Mouse (Mus musculus): Measurements from ENCODE around the gene Tmcc3. TPM values are rescaled to one million over a fixed set of nuclear protein-coding genes. Genes with fewer than 3 reads are reported as not detected.

The Tmcc3 gene
- polyA plus RNA-seq, 1 experiment from 2014 or later, result 14.3 TPM

DNA sequence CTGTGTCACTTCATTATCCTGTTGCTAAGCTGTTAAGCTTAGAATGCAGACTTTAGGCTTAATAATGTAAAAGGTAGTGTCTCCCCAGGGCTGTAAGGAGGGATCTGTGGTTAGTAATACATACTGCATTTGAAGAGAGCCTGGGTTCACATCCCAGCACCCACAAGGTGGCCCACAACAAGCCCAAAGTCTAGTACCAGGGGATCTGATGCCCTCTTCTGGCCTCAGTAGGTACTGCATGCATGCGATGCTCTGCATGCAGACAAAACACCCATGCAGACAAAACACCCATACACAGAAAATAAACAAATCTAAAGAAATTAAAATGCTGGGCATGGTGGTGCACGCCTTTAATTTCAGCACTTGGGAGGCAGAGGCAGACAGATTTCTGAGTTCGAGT is 149.6 kb downstream of the Tmcc3 start:
- H3K4me1 ChIP-seq (ENCODE audit: insufficient read depth, low read depth, low read length), result peaks cover 14% of the 10 kb centered on the region; the same call in 1 of the 2 replicates
- H3K4me2 ChIP-seq (replicated peaks; ENCODE audit: low read depth, low read length), result no peak overlapping the region
- H3K9ac ChIP-seq (replicated peaks; ENCODE audit: low read depth), result no peak overlapping the region
- no peaks in the 10 kb centered on the region for H3K9me3 ChIP-seq (ENCODE audit: low read length)
- no peak for DNase-seq (ENCODE audit: low spot score)
- no peak overlapping the region for H3K4me3 ChIP-seq (ENCODE audit: low read depth, low read length)
- no peak overlapping the region for H3K27ac ChIP-seq (ENCODE audit: low read length)
- no peak for ATAC-seq
- H3K36me3 ChIP-seq (ENCODE audit: insufficient read depth, low read length), result no peaks in the 10 kb centered on the region
- TF ChIP-seq CTCF (IDR thresholded peaks at IDR 0.05), result peak; percentile 72
- TF ChIP-seq EP300 (IDR thresholded peaks at IDR 0.05), result no peak
- no peaks in the 10 kb centered on the region for H3K27me3 ChIP-seq (replicated peaks; ENCODE audit: insufficient read depth, low read length)
- WGBS, result 91% methylated on average over 3 of the region's 3 CpGs

DNA sequence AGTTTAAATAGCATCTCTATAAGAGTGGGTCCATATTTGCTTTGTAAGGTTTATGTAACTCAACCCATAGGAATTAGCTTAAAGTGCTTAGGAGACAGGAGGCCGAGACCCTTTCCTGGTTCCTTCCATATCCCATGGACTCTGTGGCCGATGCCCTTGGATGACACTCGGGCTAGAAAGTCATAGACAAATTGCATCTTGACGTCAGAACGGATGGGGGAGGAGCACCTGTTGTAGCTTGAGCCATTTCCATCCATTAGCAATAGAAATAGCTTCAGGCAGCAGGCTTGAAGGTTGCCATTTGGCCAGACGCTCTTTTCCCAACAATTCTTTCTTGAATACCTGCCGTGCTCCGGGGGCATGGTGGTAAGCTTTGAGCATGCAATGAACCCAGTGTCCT is 150.1 kb downstream of the Tmcc3 start:
- peaks cover 14% of the 10 kb centered on the region; the same call in 1 of the 2 replicates for H3K4me1 ChIP-seq (ENCODE audit: insufficient read depth, low read depth, low read length)
- no peaks in the 10 kb centered on the region for H3K27me3 ChIP-seq (replicated peaks; ENCODE audit: insufficient read depth, low read length)
- 71% methylated on average over 8 of the region's 8 CpGs for WGBS
- H3K36me3 ChIP-seq (ENCODE audit: insufficient read depth, low read length), result no peaks in the 10 kb centered on the region
- H3K4me2 ChIP-seq (replicated peaks; ENCODE audit: low read depth, low read length), result no peak overlapping the region
- no peak overlapping the region for H3K9ac ChIP-seq (replicated peaks; ENCODE audit: low read depth)
- no peak for TF ChIP-seq CTCF (IDR thresholded peaks at IDR 0.05)
- no peak for TF ChIP-seq EP300 (IDR thresholded peaks at IDR 0.05)
- ATAC-seq (no peak), DNase-seq (ENCODE audit: low spot score) (no peak)
- no peaks in the 10 kb centered on the region for H3K9me3 ChIP-seq (ENCODE audit: low read length)
- H3K4me3 ChIP-seq (ENCODE audit: low read depth, low read length), result no peak overlapping the region
- peak overlapping the region; percentile 11; the same call in 1 of the 2 replicates for H3K27ac ChIP-seq (ENCODE audit: low read length)

DNA sequence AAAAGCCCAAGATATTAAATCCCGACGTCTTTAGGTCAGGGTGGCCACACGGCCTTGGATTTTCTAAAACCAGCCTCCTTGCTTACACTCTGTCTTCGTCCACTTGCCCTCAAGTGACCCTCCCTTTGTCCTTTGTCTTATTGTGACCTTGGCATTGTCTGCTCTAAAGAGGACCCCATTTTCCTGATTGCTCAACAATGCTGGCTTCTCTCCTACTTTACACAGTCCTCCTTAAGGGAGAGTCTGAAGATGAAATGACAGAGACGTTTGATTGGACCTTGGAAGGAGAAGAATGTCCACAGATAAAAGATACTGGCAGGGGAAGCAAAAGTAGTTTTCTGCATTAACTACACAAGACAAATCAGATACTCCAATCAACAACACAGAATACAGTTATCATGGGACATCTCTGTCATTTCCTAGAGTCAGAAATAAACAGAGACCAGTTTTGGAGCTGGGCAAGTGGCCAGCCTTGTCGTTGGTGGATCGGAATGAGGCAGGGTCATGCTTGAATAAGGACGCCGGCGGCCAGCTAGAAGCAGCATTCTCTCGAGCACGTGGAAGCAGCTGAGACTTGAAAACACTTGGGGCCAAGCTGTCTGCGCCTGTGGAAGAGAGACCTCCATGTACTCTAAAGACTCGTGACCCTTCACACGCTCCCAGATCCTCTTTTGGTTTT is 150.8 kb downstream of the Tmcc3 start:
- Histone ChIP-seq H3K4me3 (ENCODE audit: low read depth, low read length) (no peak overlapping the region), H3K9ac (replicated peaks; ENCODE audit: low read depth) (no peak overlapping the region), H3K4me2 (replicated peaks; ENCODE audit: low read depth, low read length) (no peak overlapping the region), H3K36me3 (ENCODE audit: insufficient read depth, low read length) (no peaks in the 10 kb centered on the region), H3K27ac (ENCODE audit: low read length) (peak overlapping the region; percentile 55), H3K27me3 (replicated peaks; ENCODE audit: insufficient read depth, low read length) (no peaks in the 10 kb centered on the region), H3K9me3 (ENCODE audit: low read length) (no peaks in the 10 kb centered on the region), H3K4me1 (ENCODE audit: insufficient read depth, low read depth, low read length) (peaks cover 14% of the 10 kb centered on the region; the same call in 1 of the 2 replicates)
- DNase-seq (ENCODE audit: low spot score) (peak; percentile 94), ATAC-seq (peak; percentile 91)
- no peak for TF ChIP-seq CTCF (IDR thresholded peaks at IDR 0.05)
- peak; percentile 98 for TF ChIP-seq EP300 (IDR thresholded peaks at IDR 0.05)
- WGBS, result 16% methylated on average over 15 of the region's 15 CpGs

DNA sequence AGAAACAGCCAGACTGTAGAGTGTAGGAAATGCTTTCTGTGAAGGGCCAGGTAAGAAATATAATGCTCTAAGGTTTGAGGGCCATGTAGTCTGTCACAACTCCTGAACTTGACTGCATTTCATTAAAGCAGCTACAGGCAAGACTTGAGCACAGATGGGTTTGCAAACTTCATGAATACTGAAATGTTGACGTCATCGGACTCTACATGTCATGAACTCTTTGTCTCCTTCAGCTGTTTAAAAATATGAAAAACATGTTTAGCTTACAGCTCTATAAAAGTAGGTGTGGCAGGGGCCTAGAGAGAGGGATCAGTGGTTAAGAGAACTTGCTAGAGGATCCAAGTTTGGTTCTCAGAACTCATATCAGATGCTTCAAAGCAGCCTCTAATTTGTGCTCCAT is 151.7 kb downstream of the Tmcc3 start:
- Histone ChIP-seq H3K27ac (ENCODE audit: low read length) (peak overlapping the region; percentile 55), H3K4me3 (ENCODE audit: low read depth, low read length) (no peak overlapping the region), H3K27me3 (replicated peaks; ENCODE audit: insufficient read depth, low read length) (no peaks in the 10 kb centered on the region), H3K4me1 (ENCODE audit: insufficient read depth, low read depth, low read length) (peaks cover 14% of the 10 kb centered on the region; the same call in 1 of the 2 replicates), H3K9me3 (ENCODE audit: low read length) (no peaks in the 10 kb centered on the region), H3K9ac (replicated peaks; ENCODE audit: low read depth) (no peak overlapping the region), H3K4me2 (replicated peaks; ENCODE audit: low read depth, low read length) (no peak overlapping the region), H3K36me3 (ENCODE audit: insufficient read depth, low read length) (no peaks in the 10 kb centered on the region)
- ATAC-seq (peak; percentile 15), DNase-seq (ENCODE audit: low spot score) (peak; percentile 80)
- peak; percentile 49; the same call in 1 of the 2 replicates for TF ChIP-seq EP300 (IDR thresholded peaks at IDR 0.05)
- no peak for TF ChIP-seq CTCF (IDR thresholded peaks at IDR 0.05)
- 43% methylated on average over 2 of the region's 2 CpGs for WGBS

DNA sequence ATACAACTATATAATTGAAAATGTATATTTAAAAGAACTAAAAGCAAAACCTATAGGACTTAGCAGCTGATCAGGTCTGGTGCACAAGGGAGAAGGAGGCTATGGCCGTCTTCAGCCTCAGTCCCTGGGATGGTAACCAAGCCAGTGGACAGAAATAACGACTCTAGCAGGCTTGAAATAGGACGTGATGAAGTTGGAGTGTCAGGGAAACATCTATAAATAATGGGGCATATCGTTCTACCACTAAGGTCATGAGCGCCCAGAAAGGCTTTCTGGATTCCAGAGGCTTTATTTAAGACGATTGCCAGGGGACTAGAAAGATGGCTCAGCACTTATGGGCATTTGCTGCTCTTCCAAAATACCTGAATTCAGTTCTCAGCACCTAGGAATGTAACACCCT is 153.9 kb downstream of the Tmcc3 start:
- no peak overlapping the region for H3K27ac ChIP-seq (ENCODE audit: low read length)
- DNase-seq (ENCODE audit: low spot score), result no peak

DNA sequence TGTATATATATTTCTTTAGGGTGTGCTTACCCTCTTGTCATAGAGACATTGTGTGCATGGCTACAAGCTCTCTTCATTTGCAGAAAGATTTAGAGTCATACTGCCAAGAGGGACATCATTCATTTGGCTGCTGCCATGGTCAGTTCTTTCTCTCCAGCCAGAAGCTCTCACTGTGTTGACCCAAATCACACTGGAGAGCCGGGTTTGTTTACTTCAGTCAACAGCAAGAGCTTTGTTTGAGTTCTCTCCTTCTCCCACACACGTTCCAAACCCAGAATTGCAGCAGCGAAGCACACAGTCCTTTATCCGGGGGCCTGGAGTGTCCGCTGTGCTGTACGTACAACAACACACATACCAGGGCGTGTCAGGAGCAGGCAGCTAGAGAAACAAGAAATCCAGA is 154.6 kb downstream of the Tmcc3 start:
- DNase-seq (ENCODE audit: low spot score), result peak; percentile 70
- 27% methylated on average over 7 of the region's 7 CpGs for WGBS
- TF ChIP-seq EP300 (IDR thresholded peaks at IDR 0.05), result 0 out of 2 replicates have a peak, but pooled peaks have one; percentile 37
- TF ChIP-seq CTCF (IDR thresholded peaks at IDR 0.05), result no peak
- Histone ChIP-seq H3K4me2 (replicated peaks; ENCODE audit: low read depth, low read length) (no peak overlapping the region), H3K9ac (replicated peaks; ENCODE audit: low read depth) (no peak overlapping the region), H3K4me1 (ENCODE audit: insufficient read depth, low read depth, low read length) (peaks cover 14% of the 10 kb centered on the region; the same call in 1 of the 2 replicates), H3K4me3 (ENCODE audit: low read depth, low read length) (no peak overlapping the region), H3K27ac (ENCODE audit: low read length) (no peak overlapping the region; the same call in 1 of the 2 replicates), H3K36me3 (ENCODE audit: insufficient read depth, low read length) (no peaks in the 10 kb centered on the region), H3K27me3 (replicated peaks; ENCODE audit: insufficient read depth, low read length) (no peaks in the 10 kb centered on the region), H3K9me3 (ENCODE audit: low read length) (no peaks in the 10 kb centered on the region)
- ATAC-seq, result peak; percentile 23

More for the DNA sequence above, 153.9 kb downstream of the Tmcc3 start:
- ATAC-seq, result no peak
- no peak overlapping the region for H3K4me2 ChIP-seq (replicated peaks; ENCODE audit: low read depth, low read length)
- no peaks in the 10 kb centered on the region for H3K36me3 ChIP-seq (ENCODE audit: insufficient read depth, low read length)
- no peak for TF ChIP-seq CTCF (IDR thresholded peaks at IDR 0.05)
- no peak for TF ChIP-seq EP300 (IDR thresholded peaks at IDR 0.05)
- no peak overlapping the region for H3K4me3 ChIP-seq (ENCODE audit: low read depth, low read length)
- 68% methylated on average over 6 of the region's 6 CpGs for WGBS
- H3K27me3 ChIP-seq (replicated peaks; ENCODE audit: insufficient read depth, low read length), result no peaks in the 10 kb centered on the region
- no peak overlapping the region for H3K9ac ChIP-seq (replicated peaks; ENCODE audit: low read depth)
- peaks cover 14% of the 10 kb centered on the region; the same call in 1 of the 2 replicates for H3K4me1 ChIP-seq (ENCODE audit: insufficient read depth, low read depth, low read length)
- H3K9me3 ChIP-seq (ENCODE audit: low read length), result no peaks in the 10 kb centered on the region
